Mouse (Mus musculus) layer of hippocampus, adult 2 months (tissue): ENCODE results near the gene Arhgap5. TPM values are rescaled to one million over a fixed set of nuclear protein-coding genes. Genes with fewer than 3 reads are reported as not detected.
"Not testable (repeated sequence)": the region's sequence is repeated elsewhere in the genome, so short reads cannot be mapped to it uniquely, and the experiment has no call there.

Experiments
- DNase-seq, 2 experiments: peaks; one replicate each; pipeline ENCODE4 v3.0.0; 2022; ENCODE audit warnings: low spot score in 2 of 2
- H3K27ac ChIP-seq: fragments of 200-600 bp; 2 replicates; pipeline ENCODE4 v1.8.1; 2022
- H3K4me3 ChIP-seq: fragments of 200-600 bp; 2 replicates; pipeline ENCODE4 v1.8.1; 2022; ENCODE audit warnings: mild to moderate bottlenecking
- CTCF ChIP-seq: fragments of 200-600 bp; conservative IDR thresholded peaks from 2 replicates; pipeline ENCODE4 v1.8.1; 2022; ENCODE audit warnings: antibody characterized with exemption, mild to moderate bottlenecking, moderate library complexity
- total RNA-seq, 2 experiments: library from RNA; stranded (reverse); gene quantifications; 2 replicates each; pipeline ENCODE4 v1.2.3; 2021

Arhgap5 gene
- total RNA-seq, 2 experiments from 2014 or later, result 127 to 140 TPM

DNA sequence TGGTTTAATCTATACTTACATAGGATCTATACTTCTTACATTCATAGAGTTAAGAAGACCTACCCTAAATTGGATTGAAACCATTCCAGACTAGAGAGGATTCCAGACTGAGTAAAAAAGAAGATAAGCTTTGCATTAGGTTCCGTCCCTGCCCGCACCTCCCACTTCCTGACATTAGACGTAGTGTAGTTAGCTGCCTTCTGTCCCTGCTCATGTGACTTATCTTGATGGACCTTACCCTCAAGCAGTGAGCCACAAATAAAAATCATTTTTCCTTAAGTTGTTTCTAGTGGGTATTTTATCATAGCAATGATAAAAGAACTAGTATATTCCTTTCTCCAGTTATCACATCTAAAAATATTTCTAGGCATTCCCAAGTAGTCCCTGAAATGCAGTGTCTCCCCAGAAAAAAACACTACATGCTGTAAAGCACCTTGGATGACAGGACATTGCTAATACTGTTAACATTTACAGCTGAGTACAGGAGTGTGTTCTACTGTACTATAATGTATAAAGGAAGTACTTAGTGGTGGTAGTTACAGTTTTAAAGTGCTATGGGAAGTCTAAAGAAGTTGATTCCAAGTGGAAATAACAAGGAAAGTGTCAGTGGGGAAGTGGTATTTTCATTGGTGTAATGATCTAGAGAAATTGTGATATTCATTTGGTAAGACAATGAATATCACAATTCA lies 51.6 kb downstream of the Arhgap5 start:
- no peak for DNase-seq
- Histone ChIP-seq H3K4me3 (no peak overlapping the region), H3K27ac (no peak overlapping the region)
- no peak for TF ChIP-seq CTCF

DNA sequence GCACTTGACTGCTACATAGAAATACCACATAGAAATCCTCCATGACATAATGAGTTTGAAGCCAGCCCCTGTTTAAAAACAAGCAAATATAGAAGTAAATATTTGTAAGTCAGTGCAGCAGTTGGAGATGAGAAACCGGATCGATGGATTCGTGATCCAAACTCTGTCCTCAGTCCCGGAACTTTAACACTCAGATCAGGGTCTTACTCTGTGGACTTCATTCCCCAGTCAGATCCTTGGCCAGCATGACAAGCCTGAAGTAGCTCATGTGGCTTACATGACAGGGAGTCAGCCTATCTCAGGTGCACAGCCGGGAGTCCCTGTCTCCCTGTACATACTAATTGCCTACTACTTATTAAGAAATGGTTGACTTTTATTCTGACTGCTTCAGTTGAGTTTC lies 61.9 kb downstream of the Arhgap5 start:
- no peak for DNase-seq
- H3K4me3 ChIP-seq, result no peak overlapping the region
- TF ChIP-seq CTCF, result no peak
- H3K27ac ChIP-seq, result no peak overlapping the region

DNA sequence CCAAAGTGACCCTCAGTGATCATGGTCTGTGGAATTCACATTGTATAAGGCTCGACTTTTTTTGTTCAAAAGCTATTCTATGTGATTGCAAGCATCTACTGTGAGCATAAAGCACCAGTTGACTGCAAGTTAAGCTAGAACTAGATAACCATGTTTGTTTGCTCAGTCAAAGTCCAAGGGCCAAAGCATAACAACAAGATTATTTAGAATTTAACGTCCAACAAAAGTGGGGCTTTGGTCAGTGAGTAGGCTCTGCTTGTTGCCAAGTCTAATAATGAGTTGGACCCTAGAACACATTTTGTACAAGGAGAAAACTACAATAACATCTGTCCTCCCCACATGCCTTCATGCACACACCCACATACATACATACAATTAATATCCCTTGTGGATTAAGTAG lies 69.6 kb downstream of the Arhgap5 start:
- Histone ChIP-seq H3K4me3 (no peak overlapping the region), H3K27ac (no peak overlapping the region)
- no peak for TF ChIP-seq CTCF
- no peak for DNase-seq

GRCm38 (mm10) chr12:52586466-52586865 lies 82.7 kb downstream of the Arhgap5 start:
- not testable (repeated sequence) for DNase-seq, H3K4me3 ChIP-seq, H3K27ac ChIP-seq

GRCm38 (mm10) chr12:52587473-52588010 lies 83.8 kb downstream of the Arhgap5 start:
- Histone ChIP-seq H3K27ac (no peak overlapping the region), H3K4me3 (no peak overlapping the region)
- peak in 1 of 2 experiments; percentile 47 for DNase-seq
- TF ChIP-seq CTCF, result no peak

GRCm38 (mm10) chr12:52595389-52596185 lies 91.8 kb downstream of the Arhgap5 start:
- 0 out of 2 replicates have a peak, but pooled peaks have one; percentile 12 for TF ChIP-seq CTCF

DNA sequence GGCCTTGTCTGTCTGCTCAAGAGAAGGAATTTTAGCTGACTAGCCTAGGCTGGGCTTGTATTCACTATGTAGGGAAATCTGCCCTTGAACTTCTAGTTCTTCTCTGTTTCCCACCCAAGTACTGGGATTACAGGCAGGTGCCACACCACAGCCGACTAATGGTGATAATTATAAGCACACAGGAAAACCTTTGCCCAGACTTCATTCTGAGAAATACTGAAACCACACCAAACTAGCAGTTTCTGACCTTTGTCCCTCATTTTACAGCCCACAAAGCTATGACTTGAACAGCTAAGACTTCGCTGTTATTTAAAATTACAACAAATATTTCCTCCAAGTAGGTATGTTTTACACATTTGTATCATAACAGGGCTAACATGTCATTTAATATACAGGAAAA lies 98.7 kb downstream of the Arhgap5 start:
- Histone ChIP-seq H3K27ac (peak overlapping the region; percentile 100), H3K4me3 (peak overlapping the region; percentile 82)
- no peak; the same call in 1 of the 2 replicates for TF ChIP-seq CTCF
- no peak for DNase-seq

More at GRCm38 (mm10) chr12:52595389-52596185, 91.8 kb downstream of the Arhgap5 start:
- Histone ChIP-seq H3K4me3 (no peak overlapping the region), H3K27ac (no peak overlapping the region)
- DNase-seq, result no peak

GRCm38 (mm10) chr12:52602883-52603694 lies 99.3 kb downstream of the Arhgap5 start:
- Histone ChIP-seq H3K4me3 (peak overlapping the region; percentile 82), H3K27ac (peak overlapping the region; percentile 100)
- TF ChIP-seq CTCF, result no peak
- peak; percentile 84 to 88 for DNase-seq

DNA sequence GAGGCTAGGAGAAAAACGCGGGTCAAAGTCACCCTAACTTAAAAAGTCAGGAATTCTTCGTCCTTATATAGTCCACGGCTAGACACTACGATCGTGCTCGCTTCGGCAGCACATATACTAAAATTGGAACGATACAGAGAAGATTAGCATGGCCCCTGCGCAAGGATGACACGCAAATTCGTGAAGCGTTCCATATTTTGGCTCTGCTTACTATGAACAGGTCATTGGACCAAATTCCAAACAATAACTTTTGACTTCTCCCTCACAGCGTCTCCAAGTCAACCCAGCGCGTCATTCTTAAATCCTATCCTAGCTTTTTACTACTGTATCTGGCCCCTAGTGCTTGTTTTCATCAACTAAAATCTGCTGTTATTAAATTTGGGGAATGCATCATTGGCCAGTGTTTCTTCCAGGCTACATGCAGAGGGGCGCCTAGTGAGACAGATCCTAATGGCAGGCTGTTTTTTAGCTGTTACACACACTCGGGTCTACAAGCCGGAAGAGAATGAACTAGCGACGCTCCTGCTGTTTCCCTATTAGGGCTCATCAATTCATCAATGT lies 100.0 kb downstream of the Arhgap5 start:
- peak in 1 of 2 experiments; percentile 81 for DNase-seq
- Histone ChIP-seq H3K27ac (peak overlapping the region; percentile 100), H3K4me3 (peak overlapping the region; percentile 82)
- TF ChIP-seq CTCF, result peak; percentile 16

DNA sequence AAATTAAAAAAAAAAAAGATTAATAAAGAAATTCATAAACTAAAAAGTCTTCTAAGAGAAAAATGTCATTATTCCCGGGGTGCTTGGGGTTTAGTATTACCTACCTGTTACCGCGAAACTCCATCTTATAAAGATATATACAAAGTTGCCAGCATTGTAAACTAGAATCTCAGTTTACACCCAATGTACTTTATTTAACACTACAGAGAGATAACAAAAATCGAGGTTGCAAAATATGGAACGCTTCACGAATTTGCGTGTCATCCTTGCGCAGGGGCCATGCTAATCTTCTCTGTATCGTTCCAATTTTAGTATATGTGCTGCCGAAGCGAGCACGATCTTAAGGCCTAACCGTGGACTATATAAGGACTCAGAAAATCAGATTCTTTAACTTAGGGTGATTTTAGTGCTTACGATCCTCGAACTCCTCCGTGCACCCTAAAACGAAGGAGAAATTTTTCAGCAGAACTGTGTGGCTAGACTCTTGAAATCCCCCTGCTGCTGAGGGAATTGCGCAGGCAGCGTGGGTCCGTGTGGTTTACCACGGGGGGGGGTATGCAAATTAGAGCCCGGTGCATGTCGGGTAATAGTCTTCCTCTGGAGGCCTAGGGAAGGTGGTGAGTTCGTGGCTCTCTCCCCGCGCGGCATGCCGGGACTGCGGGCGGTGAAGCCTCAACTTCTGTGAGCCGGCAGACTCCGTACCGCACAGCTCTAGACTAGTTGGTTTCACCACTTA lies 100.7 kb downstream of the Arhgap5 start:
- H3K27ac ChIP-seq, result peak overlapping the region; percentile 100
- DNase-seq, result peak; percentile 93 to 96
- no peak for TF ChIP-seq CTCF
- H3K4me3 ChIP-seq, result peak overlapping the region; percentile 82

- DNase-seq, result peak in 1 of 2 experiments; percentile 0
- Histone ChIP-seq H3K4me3 (peak overlapping the region; percentile 82), H3K27ac (peak overlapping the region; percentile 100)
- no peak for TF ChIP-seq CTCF
Measured at GRCm38 (mm10) chr12:52604992-52605652, 101.3 kb downstream of the Arhgap5 start.
